Mouse (Mus musculus): ENCODE results near the gene Nus1. TPM values are rescaled to one million over a fixed set of nuclear protein-coding genes. Genes with fewer than 3 reads are reported as not detected.
A peak's percentile ranks its signal among the peaks of the same experiment; 100 is the strongest.

The Nus1 gene
- polyA plus RNA-seq, 1 experiment from 2014 or later: 8.3 TPM

DNA sequence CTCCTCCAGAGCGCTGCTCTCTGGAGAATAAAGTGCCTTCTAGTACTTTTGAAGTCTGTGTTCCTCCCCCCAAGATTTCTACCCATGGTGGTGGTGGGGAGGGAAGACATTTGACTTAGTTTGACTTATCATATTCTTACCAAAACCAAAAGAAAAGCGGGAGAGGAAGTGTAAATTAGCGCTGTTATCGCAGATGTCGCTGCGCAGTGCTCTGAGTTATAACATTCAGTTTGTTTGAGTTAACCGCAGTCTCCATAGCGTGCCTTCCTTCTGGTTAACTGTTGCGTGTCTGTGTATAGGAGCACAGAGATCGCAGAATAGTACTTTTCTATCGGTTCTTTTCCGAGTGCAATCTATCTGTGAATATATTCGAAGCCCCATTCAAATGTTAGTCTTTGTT is 12.2 kb upstream of the Nus1 start:
- WGBS: 86% methylated on average over 13 of the region's 13 CpGs
- no peak for ATAC-seq (replicated peaks; ENCODE audit: extremely low read depth, insufficient read depth, low FRiP score)
- Histone ChIP-seq H3K27me3 (ENCODE audit: control insufficient read depth, insufficient read depth, low read length) (no peaks in the 10 kb centered on the region), H3K9ac (ENCODE audit: low read length) (no peak overlapping the region), H3K36me3 (ENCODE audit: control insufficient read depth, insufficient read depth) (no peaks in the 10 kb centered on the region), H3K4me2 (ENCODE audit: low read depth, low read length) (no peak overlapping the region), H3K27ac (ENCODE audit: low read length) (no peak overlapping the region), H3K4me3 (ENCODE audit: low read length) (no peak overlapping the region), H3K4me1 (ENCODE audit: control insufficient read depth, insufficient read depth, low read length) (no peaks in the 10 kb centered on the region), H3K9me3 (replicated peaks; ENCODE audit: control insufficient read depth, low read length) (no peaks in the 10 kb centered on the region)

DNA sequence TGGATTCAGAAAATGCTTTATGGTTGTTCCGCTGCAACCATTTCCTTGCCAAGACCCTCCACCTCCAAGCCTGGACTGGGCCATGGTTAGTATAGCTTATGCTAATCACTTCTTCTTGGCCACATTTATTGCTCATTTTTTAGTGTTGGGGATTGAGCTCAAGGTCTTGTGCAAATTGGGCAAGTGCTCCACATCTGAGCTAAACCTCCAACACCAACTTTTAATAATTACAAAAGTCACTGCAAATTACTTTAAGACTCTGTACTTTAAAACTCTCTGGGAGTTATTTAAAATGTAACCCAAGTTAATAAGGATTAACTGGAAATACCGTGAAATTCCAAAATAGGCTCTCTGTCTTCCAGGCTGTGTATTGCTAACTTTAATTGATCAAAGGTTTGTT is 9.8 kb upstream of the Nus1 start:
- H3K9ac ChIP-seq (ENCODE audit: low read length): no peak overlapping the region
- 93% methylated on average over 2 of the region's 2 CpGs for WGBS
- no peak overlapping the region for H3K27ac ChIP-seq (ENCODE audit: low read length)
- ATAC-seq (replicated peaks; ENCODE audit: extremely low read depth, insufficient read depth, low FRiP score): no peak
- H3K9me3 ChIP-seq (replicated peaks; ENCODE audit: control insufficient read depth, low read length): no peaks in the 10 kb centered on the region
- no peaks in the 10 kb centered on the region for H3K27me3 ChIP-seq (ENCODE audit: control insufficient read depth, insufficient read depth, low read length)
- H3K36me3 ChIP-seq (ENCODE audit: control insufficient read depth, insufficient read depth): no peaks in the 10 kb centered on the region
- H3K4me3 ChIP-seq (ENCODE audit: low read length): no peak overlapping the region
- H3K4me2 ChIP-seq (ENCODE audit: low read depth, low read length): no peak overlapping the region
- H3K4me1 ChIP-seq (ENCODE audit: control insufficient read depth, insufficient read depth, low read length): no peaks in the 10 kb centered on the region

DNA sequence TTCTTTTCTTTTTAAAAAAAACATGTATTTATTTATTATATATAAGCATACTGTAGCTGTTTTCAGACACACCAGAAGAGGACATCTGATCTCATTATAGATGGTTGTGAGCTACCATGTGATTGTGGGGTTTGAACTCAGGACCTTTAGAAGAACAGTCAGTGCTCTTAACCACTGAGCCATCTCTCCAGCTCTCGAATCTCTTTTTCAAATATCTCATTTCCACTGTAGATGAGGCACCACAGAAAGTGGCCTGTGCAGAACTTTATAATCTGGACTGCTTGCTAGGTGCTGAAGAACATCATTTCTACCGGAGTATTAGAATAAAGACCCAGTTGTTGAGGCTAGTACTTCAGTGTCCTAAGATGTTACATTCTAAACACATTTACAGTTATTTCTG is 2.3 kb upstream of the Nus1 start:
- no peaks in the 10 kb centered on the region for H3K36me3 ChIP-seq (ENCODE audit: control insufficient read depth, insufficient read depth)
- H3K4me2 ChIP-seq (ENCODE audit: low read depth, low read length): no peak overlapping the region
- no peak for ATAC-seq (replicated peaks; ENCODE audit: extremely low read depth, insufficient read depth, low FRiP score)
- no peak overlapping the region for H3K27ac ChIP-seq (ENCODE audit: low read length)
- H3K9me3 ChIP-seq (replicated peaks; ENCODE audit: control insufficient read depth, low read length): no peaks in the 10 kb centered on the region
- H3K27me3 ChIP-seq (ENCODE audit: control insufficient read depth, insufficient read depth, low read length): no peaks in the 10 kb centered on the region
- no peak overlapping the region for H3K9ac ChIP-seq (ENCODE audit: low read length)
- H3K4me1 ChIP-seq (ENCODE audit: control insufficient read depth, insufficient read depth, low read length): peaks cover 15% of the 10 kb centered on the region
- H3K4me3 ChIP-seq (ENCODE audit: low read length): no peak overlapping the region
- 80% methylated on average over 2 of the region's 2 CpGs for whole genome bisulfite sequencing

DNA sequence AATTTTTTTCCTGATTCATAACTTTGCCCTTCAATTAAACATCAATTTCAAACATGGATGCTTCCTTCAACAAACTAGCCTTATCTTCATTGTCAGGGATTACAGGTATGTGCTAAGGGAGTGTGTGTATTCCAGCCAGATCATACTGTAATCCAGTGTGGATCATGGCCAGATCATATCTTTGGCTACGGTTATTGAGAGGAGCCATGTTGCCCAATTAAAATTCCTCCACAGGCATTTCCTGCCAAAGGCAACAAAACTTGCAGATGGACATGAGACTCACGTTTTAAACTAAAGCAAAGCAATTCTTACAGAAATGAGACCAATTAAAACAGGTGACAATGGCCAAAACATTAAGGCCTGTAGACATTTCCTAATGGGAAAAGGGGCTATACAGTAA is 889 bp upstream of the Nus1 start:
- Histone ChIP-seq H3K36me3 (ENCODE audit: control insufficient read depth, insufficient read depth) (no peaks in the 10 kb centered on the region), H3K4me3 (ENCODE audit: low read length) (peak overlapping the region; percentile 87), H3K4me1 (ENCODE audit: control insufficient read depth, insufficient read depth, low read length) (peaks cover 20% of the 10 kb centered on the region), H3K9me3 (replicated peaks; ENCODE audit: control insufficient read depth, low read length) (no peaks in the 10 kb centered on the region), H3K4me2 (ENCODE audit: low read depth, low read length) (peak overlapping the region; percentile 75), H3K9ac (ENCODE audit: low read length) (peak overlapping the region; percentile 68), H3K27ac (ENCODE audit: low read length) (peak overlapping the region; percentile 75; the same call in 1 of the 2 replicates), H3K27me3 (ENCODE audit: control insufficient read depth, insufficient read depth, low read length) (no peaks in the 10 kb centered on the region)
- WGBS: 36% methylated on average over 2 of the region's 2 CpGs
- ATAC-seq (replicated peaks; ENCODE audit: extremely low read depth, insufficient read depth, low FRiP score): no peak

DNA sequence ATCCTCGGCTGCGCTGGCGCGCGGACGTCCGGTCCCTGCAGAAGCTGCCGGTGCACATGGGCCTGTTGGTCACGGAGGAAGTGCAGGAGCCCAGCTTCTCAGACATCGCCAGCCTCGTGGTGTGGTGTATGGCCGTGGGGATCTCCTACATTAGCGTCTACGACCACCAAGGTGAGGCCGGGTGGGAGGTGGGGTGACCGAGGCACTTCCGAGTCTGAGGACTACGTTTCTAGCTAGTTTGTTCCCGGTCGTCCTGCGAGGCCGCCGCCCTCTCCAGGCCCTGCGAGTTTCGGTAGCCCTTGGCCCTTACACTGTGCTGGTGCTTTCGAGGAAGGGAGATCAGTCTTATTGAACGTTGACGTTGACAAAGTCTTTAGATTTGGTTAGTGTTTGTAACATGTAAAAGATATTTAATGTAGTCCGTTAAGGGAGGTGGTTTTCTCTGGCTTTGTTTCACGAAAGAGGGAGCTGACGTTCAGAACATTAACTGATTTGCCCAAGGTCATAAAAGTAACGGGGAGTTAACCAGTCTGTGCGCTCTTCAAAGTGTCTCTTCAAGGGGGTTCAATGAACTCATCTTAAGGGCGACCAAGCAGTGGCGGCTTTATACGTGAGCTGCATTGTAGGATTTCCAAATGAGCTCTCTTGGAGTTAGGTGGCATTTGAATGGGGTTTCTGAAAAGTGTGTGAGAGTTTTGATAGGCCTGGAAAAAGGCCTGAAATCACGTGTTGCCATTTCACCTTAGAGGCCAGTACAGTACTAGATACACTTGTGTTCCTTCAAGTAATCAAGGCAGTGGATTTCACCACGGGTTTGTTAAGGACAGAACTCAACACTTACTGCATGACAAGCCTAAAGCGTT is 882 bp downstream of the Nus1 start:
- peak overlapping the region; percentile 95 for H3K27ac ChIP-seq (ENCODE audit: low read length)
- H3K27me3 ChIP-seq (ENCODE audit: control insufficient read depth, insufficient read depth, low read length): no peaks in the 10 kb centered on the region
- WGBS: under 1% methylated on average over 39 of the region's 39 CpGs
- H3K4me3 ChIP-seq (ENCODE audit: low read length): peak overlapping the region; percentile 87
- H3K4me1 ChIP-seq (ENCODE audit: control insufficient read depth, insufficient read depth, low read length): peaks cover 30% of the 10 kb centered on the region
- peak; percentile 41 for ATAC-seq (replicated peaks; ENCODE audit: extremely low read depth, insufficient read depth, low FRiP score)
- H3K4me2 ChIP-seq (ENCODE audit: low read depth, low read length): peak overlapping the region; percentile 69
- no peaks in the 10 kb centered on the region for H3K9me3 ChIP-seq (replicated peaks; ENCODE audit: control insufficient read depth, low read length)
- H3K36me3 ChIP-seq (ENCODE audit: control insufficient read depth, insufficient read depth): no peaks in the 10 kb centered on the region
- peak overlapping the region; percentile 93 for H3K9ac ChIP-seq (ENCODE audit: low read length)

DNA sequence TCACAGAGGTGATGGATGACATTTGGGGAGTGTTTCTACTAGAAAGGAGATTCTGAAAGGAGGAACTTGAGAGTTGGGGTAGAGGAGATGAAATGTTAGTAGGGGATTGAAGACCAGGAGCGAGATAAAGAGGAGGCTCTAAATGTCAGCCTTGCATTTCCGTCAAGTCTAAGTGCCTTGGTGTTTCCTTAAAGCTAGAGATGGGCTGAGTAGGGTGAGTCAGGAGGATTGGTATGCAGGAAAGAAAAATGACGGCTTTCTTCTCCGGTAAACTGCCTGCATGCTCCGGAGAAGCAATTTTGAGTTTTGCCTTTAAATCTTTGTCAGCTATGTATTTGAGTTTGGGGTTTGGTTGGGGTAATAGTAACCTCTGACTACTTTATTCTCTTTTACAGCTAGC is 1.6 kb downstream of the Nus1 start:
- Histone ChIP-seq H3K27ac (ENCODE audit: low read length) (peak overlapping the region; percentile 95), H3K4me1 (ENCODE audit: control insufficient read depth, insufficient read depth, low read length) (peaks cover 30% of the 10 kb centered on the region), H3K9me3 (replicated peaks; ENCODE audit: control insufficient read depth, low read length) (no peaks in the 10 kb centered on the region), H3K36me3 (ENCODE audit: control insufficient read depth, insufficient read depth) (no peaks in the 10 kb centered on the region), H3K4me2 (ENCODE audit: low read depth, low read length) (peak overlapping the region; percentile 69), H3K9ac (ENCODE audit: low read length) (peak overlapping the region; percentile 93), H3K27me3 (ENCODE audit: control insufficient read depth, insufficient read depth, low read length) (no peaks in the 10 kb centered on the region), H3K4me3 (ENCODE audit: low read length) (peak overlapping the region; percentile 87)
- no peak for ATAC-seq (replicated peaks; ENCODE audit: extremely low read depth, insufficient read depth, low FRiP score)
- 21% methylated on average over 5 of the region's 5 CpGs for WGBS

DNA sequence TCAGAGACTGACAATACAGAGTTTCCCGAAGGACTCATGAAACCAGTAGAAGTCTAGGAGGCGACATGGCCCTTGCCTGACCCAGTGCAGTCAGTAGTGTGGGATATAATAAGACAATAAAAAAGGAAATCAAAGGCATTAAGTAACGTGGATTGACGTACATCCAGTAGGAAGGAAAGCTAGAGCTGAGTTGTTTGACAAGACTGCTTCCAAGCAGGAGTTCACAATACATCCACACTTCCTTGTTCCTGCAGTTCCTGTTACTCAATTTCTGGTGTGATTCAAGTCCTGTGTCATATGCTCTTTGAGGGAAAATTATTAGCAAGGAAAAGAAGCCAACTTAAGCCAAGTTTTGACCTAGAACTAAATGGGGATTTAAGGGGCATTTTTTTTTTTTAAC is 2.1 kb downstream of the Nus1 start:
- H3K27ac ChIP-seq (ENCODE audit: low read length): no peak overlapping the region
- WGBS: 69% methylated on average over 4 of the region's 4 CpGs
- peaks cover 30% of the 10 kb centered on the region for H3K4me1 ChIP-seq (ENCODE audit: control insufficient read depth, insufficient read depth, low read length)

DNA sequence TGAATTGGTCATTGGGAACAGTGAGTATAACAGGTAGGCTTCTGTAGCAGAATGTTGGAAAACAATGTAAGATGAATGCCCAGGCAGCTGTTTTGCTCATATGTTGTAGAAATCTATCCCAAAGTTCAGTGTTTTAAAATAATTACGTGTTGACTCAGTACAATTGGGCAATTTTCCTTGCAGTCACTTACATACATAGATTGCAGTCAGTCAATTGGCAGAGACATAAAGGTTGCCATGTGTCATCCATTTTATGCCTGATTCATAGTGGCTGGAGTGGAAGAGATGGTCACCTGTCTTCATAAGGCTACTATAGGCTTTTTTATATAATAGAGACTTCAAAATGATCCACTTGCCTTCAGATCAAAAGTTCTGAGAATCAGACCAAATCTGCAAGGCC is 3.2 kb downstream of the Nus1 start:
- no peaks in the 10 kb centered on the region for H3K27me3 ChIP-seq (ENCODE audit: control insufficient read depth, insufficient read depth, low read length)
- H3K36me3 ChIP-seq (ENCODE audit: control insufficient read depth, insufficient read depth): no peaks in the 10 kb centered on the region
- no peak overlapping the region for H3K9ac ChIP-seq (ENCODE audit: low read length)
- ATAC-seq (replicated peaks; ENCODE audit: extremely low read depth, insufficient read depth, low FRiP score): no peak
- peaks cover 32% of the 10 kb centered on the region for H3K4me1 ChIP-seq (ENCODE audit: control insufficient read depth, insufficient read depth, low read length)
- H3K4me2 ChIP-seq (ENCODE audit: low read depth, low read length): no peak overlapping the region
- H3K9me3 ChIP-seq (replicated peaks; ENCODE audit: control insufficient read depth, low read length): no peaks in the 10 kb centered on the region
- H3K4me3 ChIP-seq (ENCODE audit: low read length): no peak overlapping the region
- no peak overlapping the region for H3K27ac ChIP-seq (ENCODE audit: low read length)
- WGBS: 79% methylated on average over 1 of the region's 1 CpGs

More for the DNA sequence above, 2.1 kb downstream of the Nus1 start:
- Histone ChIP-seq H3K27me3 (ENCODE audit: control insufficient read depth, insufficient read depth, low read length) (no peaks in the 10 kb centered on the region), H3K4me3 (ENCODE audit: low read length) (peak overlapping the region; percentile 87), H3K4me2 (ENCODE audit: low read depth, low read length) (peak overlapping the region; percentile 69), H3K9ac (ENCODE audit: low read length) (peak overlapping the region; percentile 93; the same call in 1 of the 2 replicates), H3K9me3 (replicated peaks; ENCODE audit: control insufficient read depth, low read length) (no peaks in the 10 kb centered on the region), H3K36me3 (ENCODE audit: control insufficient read depth, insufficient read depth) (no peaks in the 10 kb centered on the region)
- ATAC-seq (replicated peaks; ENCODE audit: extremely low read depth, insufficient read depth, low FRiP score): no peak

DNA sequence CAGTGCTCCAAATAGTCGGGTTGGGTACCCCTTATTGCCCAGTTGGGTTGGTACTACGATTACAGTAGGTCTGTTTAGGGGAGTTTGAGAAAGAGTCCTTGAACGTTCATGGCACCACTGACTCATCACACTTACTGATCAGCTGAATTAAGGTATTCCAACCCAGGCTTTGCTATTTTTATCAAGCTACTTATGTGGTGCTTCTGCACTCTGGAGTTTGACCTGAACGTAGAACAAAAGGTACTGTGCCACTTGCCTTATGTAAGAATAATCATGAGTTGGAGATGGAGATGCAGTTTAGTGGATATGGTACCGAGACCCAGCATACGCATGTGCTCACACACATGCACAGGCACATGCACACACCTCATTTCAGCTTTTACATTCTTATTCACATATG is 4.4 kb downstream of the Nus1 start:
- 72% methylated on average over 6 of the region's 6 CpGs for WGBS
- ATAC-seq (replicated peaks; ENCODE audit: extremely low read depth, insufficient read depth, low FRiP score): no peak
- Histone ChIP-seq H3K9ac (ENCODE audit: low read length) (no peak overlapping the region), H3K36me3 (ENCODE audit: control insufficient read depth, insufficient read depth) (no peaks in the 10 kb centered on the region), H3K4me1 (ENCODE audit: control insufficient read depth, insufficient read depth, low read length) (peaks cover 30% of the 10 kb centered on the region), H3K27ac (ENCODE audit: low read length) (no peak overlapping the region), H3K9me3 (replicated peaks; ENCODE audit: control insufficient read depth, low read length) (no peaks in the 10 kb centered on the region), H3K27me3 (ENCODE audit: control insufficient read depth, insufficient read depth, low read length) (no peaks in the 10 kb centered on the region), H3K4me2 (ENCODE audit: low read depth, low read length) (no peak overlapping the region), H3K4me3 (ENCODE audit: low read length) (no peak overlapping the region)

Data from heart, embryonic 16.5 days (tissue).